Mouse (Mus musculus): ENCODE measurements around the gene Rcor3. TPM values are rescaled to one million over a fixed set of nuclear protein-coding genes. Genes with fewer than 3 reads are reported as not detected.

The Rcor3 gene
- total and polyA plus RNA-seq, 3 experiments = 1.5 to 3.9 (median 3.1) TPM

DNA sequence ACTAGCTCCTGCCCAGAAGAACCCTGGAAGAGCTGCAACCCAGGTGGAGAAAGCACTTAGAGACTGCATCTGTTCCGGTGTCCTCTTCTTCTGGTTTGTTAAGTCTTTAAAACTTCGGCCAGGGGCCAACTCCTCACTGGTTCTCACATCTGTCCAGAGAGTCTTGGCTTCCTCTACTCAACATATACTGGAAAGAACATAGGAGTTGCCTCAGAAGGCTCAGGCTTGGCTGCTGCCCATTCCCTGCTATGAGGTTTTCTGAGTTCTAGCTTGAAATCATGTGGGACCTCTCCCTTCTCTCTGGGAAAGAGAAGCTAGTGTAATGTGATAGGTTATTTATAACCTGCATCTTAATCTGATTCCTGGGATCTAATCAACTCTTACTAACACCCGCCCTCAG lies 47.6 kb downstream of the Rcor3 start:
- Histone ChIP-seq H3K9me3 (replicated peaks; ENCODE audit: low read length) (no peaks in the 10 kb centered on the region), H3K79me2 (replicated peaks; ENCODE audit: control insufficient read depth, extremely low read depth, insufficient read depth, poor library complexity, severe bottlenecking) (peaks cover 4% of the 10 kb centered on the region), H3K4me3 (replicated peaks in 1 of 3; ENCODE audit: low read depth in 2 of 3, low read length in 2 of 3, poor library complexity in 1 of 3) (peak overlapping the region; percentile 4 to 78 (median 77)), H3K27me3 (replicated peaks) (no peaks in the 10 kb centered on the region), H3K27ac (ENCODE audit: insufficient read depth, low read depth) (peak overlapping the region; percentile 34; the same call in 1 of the 2 replicates), H3K36me3 (replicated peaks in 1 of 2; ENCODE audit: control insufficient read depth in 1 of 2, insufficient read depth in 1 of 2, low read length in 1 of 2) (peaks cover 0 to 18% of the 10 kb centered on the region in 2 experiments), H3K4me1 (ENCODE audit: control insufficient read depth in 1 of 2, insufficient read depth in 2 of 2) (peaks cover 32 to 53% of the 10 kb centered on the region in 2 experiments), H3K4me2 (ENCODE audit: insufficient read depth, low read depth, poor library complexity, severe bottlenecking) (peak overlapping the region; percentile 99), H3K9ac (ENCODE audit: insufficient read depth, low read depth) (peak overlapping the region; percentile 15; the same call in 1 of the 2 replicates)
- in situ Hi-C loops (cut with MboI; ENCODE audit: low pct_ligation_motif_present, low pct_unique_long_range_greater_than_20kb, low sequenced_read_pairs) (no loop called here), dilution Hi-C loops (cut with MboI; ENCODE audit: extremely low pct_ligation_motif_present, extremely low pct_unique_long_range_greater_than_20kb, low sequenced_read_pairs) (no loop called here)
- TF ChIP-seq NELFE (IDR thresholded peaks at IDR 0.05; ENCODE audit: low read depth, low read length) (no peak), UBTF (IDR thresholded peaks at IDR 0.05; ENCODE audit: low read depth, low read length) (0 out of 2 replicates have a peak, but pooled peaks have one; percentile 2)
- no peak for DNase-seq (ENCODE audit: extremely low read depth)

DNA sequence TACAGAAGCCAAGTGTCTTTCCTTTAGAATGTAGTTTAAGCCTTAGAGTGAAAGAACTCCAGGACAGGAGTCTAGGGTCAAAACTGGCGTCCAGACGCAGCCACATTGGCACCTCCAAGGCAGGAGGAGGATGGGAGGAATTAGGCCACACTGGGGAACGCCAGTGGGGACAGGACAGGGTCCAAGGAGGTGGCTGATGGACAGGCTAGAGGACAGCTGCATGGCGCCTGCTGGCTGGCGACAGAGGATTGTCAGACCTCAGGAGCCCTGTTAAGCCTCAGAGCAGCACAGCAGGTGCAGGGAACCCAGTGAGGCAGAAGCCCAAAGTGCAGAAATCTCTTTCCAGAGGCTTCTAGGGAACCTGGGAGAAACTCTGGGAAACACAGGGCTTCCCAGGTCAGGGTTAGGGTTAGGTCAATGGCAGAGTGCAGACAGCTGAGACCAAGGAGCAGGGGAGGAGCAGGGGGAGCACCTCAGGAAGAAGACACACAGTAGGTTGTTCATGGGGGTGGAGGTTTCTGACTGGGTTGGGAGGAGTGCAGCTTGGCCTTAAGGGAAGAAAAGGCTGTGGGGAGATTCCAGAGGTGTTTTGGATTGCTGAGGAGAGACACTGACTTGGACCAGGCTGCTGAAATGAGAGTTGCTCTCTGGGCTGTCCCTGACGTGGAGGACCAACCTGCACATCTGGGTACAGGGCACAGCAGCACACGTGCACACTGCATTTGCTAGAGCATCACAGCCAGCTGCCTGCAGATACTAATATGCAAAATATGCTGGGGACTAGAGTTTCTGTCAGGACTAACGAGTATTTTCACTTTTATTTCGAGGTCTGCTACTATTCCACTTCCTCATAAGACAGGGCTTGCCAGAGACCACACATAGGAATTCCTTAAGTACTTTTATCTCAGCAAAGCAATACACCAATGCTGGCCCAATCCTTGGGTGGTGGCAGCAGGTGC lies 48.4 kb downstream of the Rcor3 start:
- dilution Hi-C loops (cut with MboI; ENCODE audit: extremely low pct_ligation_motif_present, extremely low pct_unique_long_range_greater_than_20kb, low sequenced_read_pairs) = no loop called here
- in situ Hi-C loops (cut with MboI; ENCODE audit: low pct_ligation_motif_present, low pct_unique_long_range_greater_than_20kb, low sequenced_read_pairs) = no loop called here
- peak; percentile 84 for DNase-seq (ENCODE audit: extremely low read depth)

More for the DNA sequence above, 48.4 kb downstream of the Rcor3 start:
- H3K27me3 ChIP-seq (replicated peaks) = no peaks in the 10 kb centered on the region
- H3K27ac ChIP-seq (ENCODE audit: insufficient read depth, low read depth) = peak overlapping the region; percentile 34; the same call in 1 of the 2 replicates
- TF ChIP-seq NELFE (IDR thresholded peaks at IDR 0.05; ENCODE audit: low read depth, low read length) = no peak
- TF ChIP-seq CHD2 (IDR thresholded peaks at IDR 0.05; ENCODE audit: low read length) = 0 out of 2 replicates have a peak, but pooled peaks have one; percentile 28
- peak; percentile 78; the same call in 1 of the 2 replicates for TF ChIP-seq RCOR1 (conservative IDR thresholded peaks at IDR 0.05; ENCODE audit: low read depth, low read length)
- peak; percentile 65; the same call in 1 of the 2 replicates for TF ChIP-seq MEF2A (IDR thresholded peaks at IDR 0.05; ENCODE audit: borderline replicate concordance, low read depth, low read length)
- no peak for TF ChIP-seq GABPA (IDR thresholded peaks at IDR 0.05; ENCODE audit: insufficient replicate concordance, low read depth, low read length)
- TF ChIP-seq E2F4 (IDR thresholded peaks at IDR 0.05; ENCODE audit: insufficient replicate concordance, low read depth, low read length) = no peak
- 0 out of 2 replicates have a peak, but pooled peaks have one; percentile 13 for TF ChIP-seq JUN (IDR thresholded peaks at IDR 0.05; ENCODE audit: insufficient read depth, low read depth, low read length)
- TF ChIP-seq MXI1 (IDR thresholded peaks at IDR 0.05; ENCODE audit: low read depth, low read length) = peak; percentile 94
- no peak for TF ChIP-seq ZMIZ1 (IDR thresholded peaks at IDR 0.05; ENCODE audit: low read depth, low read length)
- TF ChIP-seq USF1 (IDR thresholded peaks at IDR 0.05; ENCODE audit: low read depth, low read length) = no peak
- peak; percentile 95 for TF ChIP-seq MAX (IDR thresholded peaks at IDR 0.05; ENCODE audit: low read length)
- TF ChIP-seq MAFK (IDR thresholded peaks at IDR 0.05; ENCODE audit: insufficient replicate concordance, low read length) = 0 out of 2 replicates have a peak, but pooled peaks have one; percentile 31
- no peak for TF ChIP-seq SMC3 (IDR thresholded peaks at IDR 0.05; ENCODE audit: low read depth, low read length)
- TF ChIP-seq UBTF (IDR thresholded peaks at IDR 0.05; ENCODE audit: low read depth, low read length) = no peak
- TF ChIP-seq SIN3A (IDR thresholded peaks at IDR 0.05; ENCODE audit: low read length) = peak; percentile 85
- TF ChIP-seq ELF1 (IDR thresholded peaks at IDR 0.05; ENCODE audit: low read depth, low read length) = peak; percentile 59
- peak; percentile 98 for TF ChIP-seq TCF12 (IDR thresholded peaks at IDR 0.05; ENCODE audit: low read depth, low read length)
- TF ChIP-seq IRF4 (IDR thresholded peaks at IDR 0.05; ENCODE audit: low read depth, low read length) = peak; percentile 85
- TF ChIP-seq RAD21 (IDR thresholded peaks at IDR 0.05; ENCODE audit: low read depth, low read length) = no peak
- TF ChIP-seq MYC (IDR thresholded peaks at IDR 0.05; ENCODE audit: low read depth, low read length) = peak; percentile 96
- peak; percentile 91 for TF ChIP-seq ZKSCAN1 (IDR thresholded peaks at IDR 0.05; ENCODE audit: borderline replicate concordance, low read depth, low read length)
- TF ChIP-seq EP300 (IDR thresholded peaks at IDR 0.05; ENCODE audit: low read length) = peak; percentile 87
- no peak for TF ChIP-seq ZNF384 (IDR thresholded peaks at IDR 0.05; ENCODE audit: low read depth, low read length)
- TF ChIP-seq USF2 (conservative IDR thresholded peaks at IDR 0.05; ENCODE audit: low read depth, low read length) = peak; percentile 22; the same call in 1 of the 2 replicates
- peak; percentile 100 for TF ChIP-seq BHLHE40 (IDR thresholded peaks at IDR 0.05; ENCODE audit: low read depth, low read length)
- no peak; the same call in 1 of the 2 replicates for TF ChIP-seq JUND (conservative IDR thresholded peaks at IDR 0.05; ENCODE audit: low read depth, low read length)
- TF ChIP-seq ETS1 (conservative IDR thresholded peaks at IDR 0.05; ENCODE audit: low read depth, low read length) = peak; percentile 99
- H3K36me3 ChIP-seq (replicated peaks in 1 of 2; ENCODE audit: control insufficient read depth in 1 of 2, insufficient read depth in 1 of 2, low read length in 1 of 2) = peaks cover 0 to 24% of the 10 kb centered on the region in 2 experiments
- H3K9ac ChIP-seq (ENCODE audit: insufficient read depth, low read depth) = 0 out of 2 replicates have a peak overlapping the region, but pooled peaks have one; percentile 15
- H3K4me2 ChIP-seq (ENCODE audit: insufficient read depth, low read depth, poor library complexity, severe bottlenecking) = peak overlapping the region; percentile 99
- no peaks in the 10 kb centered on the region for H3K9me3 ChIP-seq (replicated peaks; ENCODE audit: low read length)
- peaks cover 10% of the 10 kb centered on the region for H3K79me2 ChIP-seq (replicated peaks; ENCODE audit: control insufficient read depth, extremely low read depth, insufficient read depth, poor library complexity, severe bottlenecking)
- peak overlapping the region; percentile 4 to 78 (median 77) for H3K4me3 ChIP-seq (replicated peaks in 1 of 3; ENCODE audit: low read depth in 2 of 3, low read length in 2 of 3, poor library complexity in 1 of 3)
- H3K4me1 ChIP-seq (ENCODE audit: control insufficient read depth in 1 of 2, insufficient read depth in 2 of 2) = peaks cover 37 to 60% of the 10 kb centered on the region in 2 experiments

All from CH12.LX (cell line).